Mouse (Mus musculus) 416B (cell line): Measurements from ENCODE around the gene Cald1.

Experiments used
- DNase-seq: peaks from one replicate; pipeline ENCODE4 v3.0.0; 2011; ENCODE audit warnings: low read depth

Gene Cald1

GRCm38 (mm10) chr6:34598121-34599065 is at the start of gene Cald1:
TSS of gene Cald1 (plus strand) at chr6:34598500.
- no peak for DNase-seq

GRCm38 (mm10) chr6:34549017-34549416 is 49.3 kb upstream of the Cald1 start:
- peak; percentile 41 for DNase-seq

GRCm38 (mm10) chr6:34552489-34553157 is 45.7 kb upstream of the Cald1 start:
- no peak for DNase-seq

GRCm38 (mm10) chr6:34554291-34554997 is 43.9 kb upstream of the Cald1 start:
- no peak for DNase-seq

GRCm38 (mm10) chr6:34559521-34559920 is 38.8 kb upstream of the Cald1 start:
- no peak for DNase-seq

GRCm38 (mm10) chr6:34565176-34565880 is 33.0 kb upstream of the Cald1 start:
- no peak for DNase-seq

- DNase-seq = no peak
Measured at GRCm38 (mm10) chr6:34567298-34567697, 31.0 kb upstream of the Cald1 start.

- no peak for DNase-seq
Measured at GRCm38 (mm10) chr6:34579504-34580068, 18.7 kb upstream of the Cald1 start.

GRCm38 (mm10) chr6:34583365-34583764 is 14.9 kb upstream of the Cald1 start:
- DNase-seq = no peak

- no peak for DNase-seq
Measured at GRCm38 (mm10) chr6:34588066-34588465, 10.2 kb upstream of the Cald1 start.

GRCm38 (mm10) chr6:34590716-34591115 is 7.6 kb upstream of the Cald1 start:
- DNase-seq = no peak

- DNase-seq = no peak
Measured at GRCm38 (mm10) chr6:34593353-34593752, 4.9 kb upstream of the Cald1 start.

GRCm38 (mm10) chr6:34597316-34597715 is 984 bp upstream of the Cald1 start:
- DNase-seq = no peak

GRCm38 (mm10) chr6:34599171-34599570 is 871 bp downstream of the Cald1 start:
- no peak for DNase-seq

- DNase-seq = no peak
Measured at GRCm38 (mm10) chr6:34599631-34600111, 1.4 kb downstream of the Cald1 start.

GRCm38 (mm10) chr6:34600850-34601249 is 2.5 kb downstream of the Cald1 start:
- no peak for DNase-seq

- no peak for DNase-seq
Measured at GRCm38 (mm10) chr6:34602091-34602490, 3.8 kb downstream of the Cald1 start.

- DNase-seq = no peak
Measured at GRCm38 (mm10) chr6:34606407-34606806, 8.1 kb downstream of the Cald1 start.

- no peak for DNase-seq
Measured at GRCm38 (mm10) chr6:34608603-34609002, 10.3 kb downstream of the Cald1 start.

GRCm38 (mm10) chr6:34609892-34610829 is 11.9 kb downstream of the Cald1 start:
- DNase-seq = no peak
